Mouse (Mus musculus) c-Kit-positive CD71-positive TER-119-positive erythroid progenitor cells, embryonic 14.5 days (primary cell): ENCODE results near the gene Mrps18a.

Experiments
- DNase-seq: peaks from one replicate; pipeline ENCODE4 v3.0.0-alpha.2; 2013; ENCODE audit warnings: low spot score

Mrps18a gene

DNA sequence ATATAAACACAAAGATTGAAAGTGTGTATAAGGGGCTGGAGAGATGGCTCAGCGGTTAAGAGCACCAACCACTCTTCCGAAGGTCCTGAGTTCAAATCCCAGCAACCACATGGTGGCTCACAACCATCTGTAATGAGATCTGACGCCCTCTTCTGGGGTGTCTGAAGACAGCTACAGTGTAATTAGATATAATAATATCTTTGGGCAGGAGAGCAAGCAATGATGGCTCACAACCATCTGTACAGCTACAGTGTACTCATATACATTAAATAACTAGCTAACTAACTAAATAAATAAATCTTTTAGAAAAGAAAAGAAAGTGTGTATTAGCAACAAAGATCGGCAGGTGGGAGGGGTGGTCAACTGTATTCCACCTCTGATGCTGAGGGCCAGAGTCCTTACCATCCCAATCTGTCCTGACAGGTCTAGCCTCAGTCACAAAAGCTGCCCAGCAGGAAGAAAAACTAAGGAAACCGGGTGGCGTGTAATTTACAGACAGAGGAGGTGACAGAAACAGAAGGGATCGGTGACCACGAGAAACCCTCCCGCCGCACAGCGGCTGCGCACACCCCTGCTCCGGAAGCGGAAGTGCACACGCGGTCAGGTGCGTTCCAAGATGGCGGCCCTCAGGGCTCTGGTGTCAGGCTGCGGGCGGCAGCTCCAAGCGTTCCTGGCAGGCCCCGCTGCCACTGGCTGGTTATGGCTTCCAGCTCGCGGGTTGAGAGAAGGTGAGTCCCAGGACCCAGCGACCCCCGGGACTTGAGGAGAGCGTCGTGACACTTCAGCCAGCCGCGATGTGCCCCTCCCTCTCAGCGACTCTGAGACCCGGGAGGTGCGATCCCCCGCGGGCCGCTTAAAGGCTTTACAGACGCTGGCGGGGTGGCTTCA is at the start of gene Mrps18a:
Gene Mrps18a (plus strand): TSS at position 585 of the 888 bp plus-strand sequence.
- DNase-seq: peak; percentile 76

DNA sequence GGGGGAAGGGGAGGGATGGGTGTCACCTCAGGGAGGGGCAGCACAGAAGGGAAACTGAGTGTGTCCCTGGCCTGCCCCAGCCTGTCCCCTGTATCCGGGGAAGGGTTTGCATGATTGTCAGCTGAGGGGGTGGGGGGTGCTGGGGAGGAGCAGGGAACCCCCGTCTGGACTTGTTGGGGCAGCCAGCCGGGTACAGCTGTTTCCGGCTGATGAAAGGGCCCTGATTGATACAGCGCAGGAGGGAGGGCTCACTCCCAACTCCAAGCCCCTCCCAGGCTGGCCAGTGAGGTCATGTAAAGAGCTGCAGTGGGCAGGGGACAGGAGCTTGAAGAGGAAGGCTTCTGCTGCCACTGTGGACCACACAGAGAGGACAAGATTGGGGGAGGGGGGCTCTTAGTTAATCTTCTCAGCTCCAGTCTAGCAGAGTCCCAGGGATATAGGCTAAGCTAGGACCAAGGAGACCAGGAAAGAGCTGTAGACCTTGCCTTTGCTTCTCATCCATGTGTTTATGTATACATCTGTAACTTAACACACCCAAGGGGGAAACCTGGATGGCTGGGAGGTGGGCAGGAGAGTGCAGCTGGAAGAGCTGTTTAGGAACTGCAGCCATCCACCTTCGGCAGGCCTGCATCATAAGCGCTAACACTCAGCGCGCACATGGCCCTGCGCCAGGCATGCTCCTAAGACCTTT is 47.4 kb upstream of the Mrps18a start:
- DNase-seq: no peak

DNA sequence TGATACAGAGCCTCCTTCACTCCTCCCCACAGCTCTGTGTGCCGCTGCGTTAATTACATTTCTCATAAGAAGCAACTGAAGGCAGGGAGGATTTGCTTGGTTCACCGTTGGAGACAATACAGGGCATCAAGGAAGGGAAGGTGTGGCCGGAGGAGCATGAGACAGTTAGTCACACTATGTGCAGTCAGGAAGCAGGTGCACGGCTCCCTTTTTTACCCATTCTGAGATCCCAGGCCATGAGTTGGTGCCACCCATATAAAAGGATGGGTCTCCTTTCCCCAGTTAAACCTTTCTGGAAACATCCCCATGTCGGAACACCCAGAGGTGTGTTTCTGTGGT is 46.8 kb upstream of the Mrps18a start:
- DNase-seq: no peak

DNA sequence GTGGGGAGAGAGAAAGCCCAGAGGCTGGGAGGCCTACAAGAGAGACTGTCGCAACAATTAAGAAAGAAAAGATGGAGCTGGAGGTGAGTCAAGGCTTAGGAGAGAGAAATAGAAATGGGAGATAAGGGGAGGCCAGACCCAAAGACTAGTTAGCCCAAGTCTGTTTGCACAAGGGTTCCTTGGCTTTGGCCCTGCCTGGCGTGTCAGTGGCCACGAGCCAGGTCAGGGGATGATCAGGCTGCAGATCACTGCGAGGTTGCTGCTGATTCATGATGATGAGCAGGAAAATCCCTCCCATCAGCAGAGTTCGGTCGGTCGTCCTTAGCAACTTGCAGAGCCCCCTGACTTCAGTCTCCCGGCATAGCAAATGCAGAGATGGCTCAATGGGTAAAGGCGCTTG is 40.7 kb upstream of the Mrps18a start:
- no peak for DNase-seq

DNA sequence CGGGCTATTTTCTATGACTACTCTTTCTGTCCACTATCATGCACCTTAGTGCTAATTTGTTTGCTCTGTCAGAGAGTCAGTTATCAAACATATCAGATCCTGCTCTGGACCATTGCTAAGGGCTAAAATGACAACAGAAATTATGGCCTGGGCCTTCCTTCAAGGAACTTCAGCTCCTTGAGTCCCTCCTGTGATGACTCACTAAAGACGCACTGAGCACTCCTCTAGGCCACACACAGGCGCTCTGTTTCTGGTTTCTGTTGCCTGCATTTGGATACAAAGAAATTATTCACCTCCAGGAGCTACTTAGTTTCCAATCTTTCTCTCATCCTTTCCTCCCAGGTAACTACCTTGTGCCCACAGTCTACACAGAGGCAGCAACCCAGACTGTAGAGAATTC is 39.3 kb upstream of the Mrps18a start:
- DNase-seq: no peak

DNA sequence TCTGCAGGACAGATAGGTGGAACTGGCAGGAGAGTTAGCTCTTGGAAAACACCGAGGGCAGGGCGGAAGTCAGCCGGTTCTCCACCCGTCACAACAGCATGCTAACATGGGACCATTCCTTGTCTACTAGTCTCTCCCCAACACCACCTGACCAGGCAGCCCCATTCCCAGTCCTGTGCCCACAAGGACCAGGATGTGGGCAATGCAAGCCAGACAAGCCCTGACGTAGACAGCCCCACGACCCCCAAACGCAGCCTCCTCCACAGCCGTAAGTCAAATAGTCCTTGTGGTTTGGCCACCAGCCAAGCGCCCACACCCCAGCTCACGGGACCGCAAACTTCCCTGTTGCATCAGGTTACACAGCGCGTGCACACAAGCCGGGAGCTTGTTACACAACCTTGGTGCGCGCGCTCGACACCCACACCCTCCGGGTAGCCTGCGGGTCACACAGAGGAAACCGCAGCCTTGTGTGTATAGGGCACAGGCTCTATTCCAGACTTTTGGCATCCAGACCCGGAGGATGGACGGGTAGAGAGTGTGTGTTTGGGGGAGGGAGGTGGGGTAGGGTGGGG is 37.0 kb upstream of the Mrps18a start:
- peak; percentile 17 for DNase-seq

GRCm38 (mm10) chr17:46074398-46075115 is 36.2 kb upstream of the Mrps18a start:
- DNase-seq: no peak

GRCm38 (mm10) chr17:46075116-46075485 is 35.7 kb upstream of the Mrps18a start:
- peak; percentile 13 for DNase-seq

- DNase-seq: no peak
Observed at GRCm38 (mm10) chr17:46075551-46076259, 35.1 kb upstream of the Mrps18a start.

GRCm38 (mm10) chr17:46076260-46076551 is 34.6 kb upstream of the Mrps18a start:
- no peak for DNase-seq

GRCm38 (mm10) chr17:46077921-46078534 is 32.8 kb upstream of the Mrps18a start:
- no peak for DNase-seq

DNA sequence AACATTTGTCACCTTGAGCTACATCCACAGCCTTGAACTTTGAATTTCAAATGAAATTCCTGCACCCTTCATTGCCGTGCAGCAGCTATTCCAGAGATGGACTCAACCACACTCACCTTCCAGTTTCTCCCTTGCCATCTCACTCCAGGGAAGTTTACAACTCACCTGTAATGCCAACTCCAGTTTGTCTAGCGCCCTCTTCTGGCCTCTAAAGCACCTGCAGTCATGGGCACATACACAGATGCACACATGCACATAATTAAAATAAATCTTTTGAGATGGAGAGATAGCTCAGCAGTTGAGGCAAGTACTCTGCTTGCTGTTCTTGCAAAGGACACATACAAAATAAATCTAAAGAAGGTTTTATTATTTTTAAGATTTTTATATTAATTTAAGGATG is 31.7 kb upstream of the Mrps18a start:
- DNase-seq: no peak

- no peak for DNase-seq
Observed at GRCm38 (mm10) chr17:46080388-46080787, 30.4 kb upstream of the Mrps18a start.

- DNase-seq: no peak
Observed at GRCm38 (mm10) chr17:46081042-46081441, 29.7 kb upstream of the Mrps18a start.

DNA sequence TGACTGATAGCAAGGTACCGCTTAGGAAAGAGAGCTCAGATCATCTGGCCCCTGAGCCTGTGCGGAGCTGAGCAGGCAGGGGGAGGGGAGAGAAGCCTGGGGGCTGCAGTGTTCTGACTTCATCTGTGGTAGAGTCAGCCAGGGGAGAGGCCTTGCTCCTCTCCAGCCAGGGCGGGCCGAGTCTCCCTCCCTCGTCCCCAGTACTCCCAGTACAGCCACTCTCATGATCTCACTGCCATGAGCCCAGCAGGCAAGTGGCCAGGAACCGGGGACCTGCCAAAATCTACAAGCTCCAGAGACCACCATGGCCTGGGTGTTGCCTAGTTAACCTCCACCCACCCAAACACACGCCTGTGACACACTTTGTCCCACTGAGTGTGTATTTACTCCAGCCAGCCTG is 29.1 kb upstream of the Mrps18a start:
- no peak for DNase-seq

DNA sequence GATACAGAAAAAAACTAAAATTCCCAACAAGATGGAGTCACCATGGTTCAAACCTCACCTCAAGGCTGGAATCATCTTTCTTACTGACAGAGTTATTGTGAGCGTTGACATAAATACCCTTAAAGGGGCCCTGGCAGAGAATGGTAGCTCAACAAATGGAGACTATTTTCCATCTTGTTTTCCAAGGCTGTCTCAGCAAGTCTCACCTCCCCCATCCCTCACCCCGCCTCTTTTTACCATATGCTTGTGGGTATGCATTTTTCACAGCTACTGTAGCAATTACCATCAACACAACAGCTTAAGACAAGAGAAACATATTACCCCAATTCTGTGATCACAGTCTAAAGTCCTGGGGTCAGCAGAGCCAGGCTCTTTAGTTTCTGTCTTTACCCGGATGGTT is 27.4 kb upstream of the Mrps18a start:
- DNase-seq: no peak

- no peak for DNase-seq
Observed at GRCm38 (mm10) chr17:46084091-46084501, 26.7 kb upstream of the Mrps18a start.

- no peak for DNase-seq
Observed at GRCm38 (mm10) chr17:46086341-46086870, 24.4 kb upstream of the Mrps18a start.

DNA sequence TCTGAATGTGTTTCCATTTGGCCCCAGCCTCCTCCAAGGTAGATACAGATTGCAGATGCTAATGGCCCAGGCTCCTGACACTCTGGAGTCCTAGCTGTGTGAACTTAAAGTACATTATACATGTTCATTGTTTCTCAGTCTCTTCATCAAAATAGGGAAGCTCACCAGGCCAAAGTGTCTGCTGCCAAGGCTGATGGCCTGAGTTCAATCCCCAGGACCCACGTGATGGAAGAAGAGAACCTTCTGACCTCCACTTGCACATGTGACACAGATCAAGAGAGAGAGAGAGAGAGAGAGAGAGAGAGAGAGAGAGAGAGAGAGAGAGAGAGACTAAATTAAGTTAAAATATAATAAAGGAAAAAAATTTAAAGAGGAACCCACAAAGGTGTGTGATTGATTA is 19.4 kb upstream of the Mrps18a start:
- no peak for DNase-seq

- no peak for DNase-seq
Observed at GRCm38 (mm10) chr17:46091899-46092298, 18.9 kb upstream of the Mrps18a start.

- no peak for DNase-seq
Observed at GRCm38 (mm10) chr17:46098525-46098924, 12.3 kb upstream of the Mrps18a start.
